Mouse (Mus musculus) erythroblast, embryonic 14.5 days (primary cell): ENCODE measurements around the gene 1700007K13Rik.

Experiments
- GATA1 ChIP-seq: IDR thresholded peaks from 2 replicates; pipeline ENCODE4 v1.6.1; 2012; ENCODE audit warnings: low read length, inconsistent platforms, mixed read lengths
- TAL1 ChIP-seq: IDR thresholded peaks from 3 replicates; pipeline ENCODE4 v1.6.1; 2012; ENCODE audit warnings: low read length, inconsistent platforms, mixed read lengths

DNA sequence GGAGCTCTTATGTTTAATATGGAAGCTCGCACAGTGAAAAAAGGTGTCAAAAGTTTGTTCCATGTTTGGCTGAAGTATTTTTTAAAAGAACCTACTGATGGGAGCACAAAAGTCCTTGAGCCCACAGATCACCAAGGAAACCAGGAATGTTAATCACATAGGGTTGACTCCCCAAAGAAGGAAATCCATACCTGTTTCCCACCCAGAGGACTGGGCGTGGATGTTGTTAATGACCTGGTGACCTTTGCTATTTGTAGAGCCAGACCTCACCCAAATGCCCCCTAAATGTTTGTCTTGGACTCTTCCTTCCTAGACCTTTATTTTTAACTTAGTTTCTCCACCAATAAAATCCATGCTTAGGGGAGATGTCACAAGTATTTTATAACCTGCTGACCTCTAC, 4.5 kb upstream of the 1700007K13Rik start:
- no peak for TF ChIP-seq GATA1
- TF ChIP-seq TAL1: no peak
